Mouse (Mus musculus) hindbrain, embryonic 16.5 days (tissue): ENCODE measurements around the gene Kif5c. TPM values are rescaled to one million over a fixed set of nuclear protein-coding genes. Genes with fewer than 3 reads are reported as not detected.

ENCODE experiments used
- ATAC-seq: fragments of 200-750 bp; cut with Nextera tagmentation; 2 replicates; pipeline ENCODE4 v1.8.0; 2017; ENCODE audit warnings: moderate TSS enrichment, moderate library complexity
- H3K27ac ChIP-seq: fragments of 300-500 bp; sonication (generic); 2 replicates; pipeline ENCODE4 v1.5.1; 2014; ENCODE audit warnings: low read depth, mild to moderate bottlenecking, control low read depth, low read length, moderate library complexity
- H3K27me3 ChIP-seq: fragments of 300-500 bp; sonication (generic); replicated peaks from 2 replicates; pipeline ENCODE4 v1.6.1; 2014; ENCODE audit warnings: low read length; ENCODE audit not compliant: control insufficient read depth, insufficient read depth
- H3K36me3 ChIP-seq: fragments of 300-500 bp; sonication (generic); 2 replicates; pipeline ENCODE4 v1.6.1; 2014; ENCODE audit warnings: mild to moderate bottlenecking, low read length, moderate library complexity, mixed read lengths; ENCODE audit not compliant: control insufficient read depth, insufficient read depth
- H3K4me1 ChIP-seq: fragments of 300-500 bp; sonication (generic); 2 replicates; pipeline ENCODE4 v1.6.1; 2014; ENCODE audit warnings: low read depth, low read length; ENCODE audit not compliant: control insufficient read depth, insufficient read depth
- H3K4me2 ChIP-seq: fragments of 300-500 bp; sonication (generic); 2 replicates; pipeline ENCODE4 v1.6.1; 2014; ENCODE audit warnings: mild to moderate bottlenecking, low read length, control low read depth, moderate library complexity
- H3K4me3 ChIP-seq: fragments of 300-500 bp; sonication (generic); 2 replicates; pipeline ENCODE4 v1.5.1; 2014; ENCODE audit warnings: mild to moderate bottlenecking, low read length, control low read depth, moderate library complexity
- H3K9ac ChIP-seq: fragments of 300-500 bp; sonication (generic); 2 replicates; pipeline ENCODE4 v1.6.1; 2014; ENCODE audit warnings: low read depth, mild to moderate bottlenecking, control low read depth, low read length, moderate library complexity
- H3K9me3 ChIP-seq: fragments of 300-500 bp; sonication (generic); 2 replicates; pipeline ENCODE4 v1.6.1; 2014; ENCODE audit warnings: mild to moderate bottlenecking, low read length, moderate library complexity; ENCODE audit not compliant: control insufficient read depth
- WGBS: fragments of 180-500 bp; shearing (Covaris S2); extraction: QIAGEN DNeasy Blood & Tissue Kit; methylation state at CpG from one replicate; pipeline ENCODE4 v1.1.7; 2014; 5-methylcytosine and 5-hydroxymethylcytosine counted together
- polyA plus RNA-seq: library from polyadenylated mRNA; unstranded; fragments of >200 nt; fragmentation: Nextera tagmentation; extraction: Ambion mirVana; gene quantifications from 2 replicates; pipeline ENCODE4 v1.2.1, GENCODE M21; 2015

Gene Kif5c
- polyA plus RNA-seq, 1 experiment from 2014 or later: 168 TPM

- Histone ChIP-seq H3K9me3 (no peaks in the 10 kb centered on the region), H3K9ac (peak overlapping the region; percentile 84), H3K36me3 (no peaks in the 10 kb centered on the region), H3K4me2 (peak overlapping the region; percentile 100), H3K4me1 (peaks cover 6% of the 10 kb centered on the region; the same call in 1 of the 2 replicates), H3K27me3 (peaks cover 7% of the 10 kb centered on the region), H3K4me3 (peak overlapping the region; percentile 59), H3K27ac (no peak overlapping the region)
- WGBS: 0% methylated on average over 14 of the region's 14 CpGs
- peak; percentile 62 for ATAC-seq
Observed at GRCm38 (mm10) chr2:49788051-49788418, 168.9 kb downstream of the Kif5c start.

GRCm38 (mm10) chr2:49788643-49789042 lies 169.5 kb downstream of the Kif5c start:
- H3K27me3 ChIP-seq: peaks cover 7% of the 10 kb centered on the region
- H3K4me1 ChIP-seq: peaks cover 6% of the 10 kb centered on the region; the same call in 1 of the 2 replicates
- 27% methylated on average over 3 of the region's 3 CpGs for WGBS
- H3K27ac ChIP-seq: no peak overlapping the region
- no peak overlapping the region for H3K4me3 ChIP-seq
- H3K9ac ChIP-seq: no peak overlapping the region
- ATAC-seq: no peak
- H3K36me3 ChIP-seq: no peaks in the 10 kb centered on the region
- no peaks in the 10 kb centered on the region for H3K9me3 ChIP-seq
- peak overlapping the region; percentile 100 for H3K4me2 ChIP-seq

- Histone ChIP-seq H3K9ac (no peak overlapping the region), H3K36me3 (no peaks in the 10 kb centered on the region), H3K27ac (no peak overlapping the region), H3K4me2 (no peak overlapping the region), H3K27me3 (peaks cover 7% of the 10 kb centered on the region), H3K9me3 (no peaks in the 10 kb centered on the region), H3K4me3 (no peak overlapping the region), H3K4me1 (peaks cover 6% of the 10 kb centered on the region; the same call in 1 of the 2 replicates)
- 82% methylated on average over 6 of the region's 6 CpGs for WGBS
- ATAC-seq: no peak
Observed at GRCm38 (mm10) chr2:49789078-49789477, 170.0 kb downstream of the Kif5c start.

- Histone ChIP-seq H3K4me3 (no peak overlapping the region), H3K4me2 (no peak overlapping the region), H3K36me3 (no peaks in the 10 kb centered on the region), H3K27me3 (peaks cover 7% of the 10 kb centered on the region), H3K9me3 (no peaks in the 10 kb centered on the region), H3K4me1 (peaks cover 6% of the 10 kb centered on the region; the same call in 1 of the 2 replicates), H3K9ac (no peak overlapping the region), H3K27ac (no peak overlapping the region)
- no peak for ATAC-seq
- WGBS: 79% methylated on average over 5 of the region's 5 CpGs
Observed at GRCm38 (mm10) chr2:49789504-49789903, 170.4 kb downstream of the Kif5c start.

GRCm38 (mm10) chr2:49797444-49798143 lies 178.5 kb downstream of the Kif5c start:
- H3K27ac ChIP-seq: no peak overlapping the region
- H3K27me3 ChIP-seq: no peaks in the 10 kb centered on the region
- H3K36me3 ChIP-seq: no peaks in the 10 kb centered on the region
- no peak overlapping the region for H3K4me2 ChIP-seq
- no peaks in the 10 kb centered on the region for H3K4me1 ChIP-seq
- no peak overlapping the region for H3K4me3 ChIP-seq
- WGBS: 61% methylated on average over 14 of the region's 14 CpGs
- ATAC-seq: no peak
- H3K9ac ChIP-seq: no peak overlapping the region
- no peaks in the 10 kb centered on the region for H3K9me3 ChIP-seq

- Histone ChIP-seq H3K27ac (no peak overlapping the region), H3K9me3 (no peaks in the 10 kb centered on the region), H3K36me3 (no peaks in the 10 kb centered on the region), H3K4me3 (no peak overlapping the region), H3K4me1 (no peaks in the 10 kb centered on the region), H3K4me2 (no peak overlapping the region), H3K9ac (no peak overlapping the region), H3K27me3 (no peaks in the 10 kb centered on the region)
- 77% methylated on average over 8 of the region's 8 CpGs for WGBS
- no peak for ATAC-seq
Observed at GRCm38 (mm10) chr2:49804448-49804847, 185.3 kb downstream of the Kif5c start.

- peak; percentile 73 for ATAC-seq
- Histone ChIP-seq H3K9me3 (no peaks in the 10 kb centered on the region), H3K27ac (no peak overlapping the region), H3K9ac (no peak overlapping the region), H3K27me3 (no peaks in the 10 kb centered on the region), H3K4me3 (no peak overlapping the region), H3K4me2 (no peak overlapping the region), H3K36me3 (no peaks in the 10 kb centered on the region), H3K4me1 (no peaks in the 10 kb centered on the region)
- 55% methylated on average over 11 of the region's 11 CpGs for WGBS
Observed at GRCm38 (mm10) chr2:49805736-49806371, 186.8 kb downstream of the Kif5c start.

- no peaks in the 10 kb centered on the region for H3K27me3 ChIP-seq
- no peak overlapping the region for H3K9ac ChIP-seq
- ATAC-seq: no peak
- 93% methylated on average over 6 of the region's 6 CpGs for WGBS
- H3K4me1 ChIP-seq: peaks cover 6% of the 10 kb centered on the region
- no peaks in the 10 kb centered on the region for H3K9me3 ChIP-seq
- H3K4me2 ChIP-seq: no peak overlapping the region
- H3K27ac ChIP-seq: no peak overlapping the region
- H3K36me3 ChIP-seq: no peaks in the 10 kb centered on the region
- H3K4me3 ChIP-seq: no peak overlapping the region
Observed at GRCm38 (mm10) chr2:49809496-49809895, 190.4 kb downstream of the Kif5c start.

GRCm38 (mm10) chr2:49811420-49811819 lies 192.3 kb downstream of the Kif5c start:
- H3K4me2 ChIP-seq: no peak overlapping the region
- no peaks in the 10 kb centered on the region for H3K27me3 ChIP-seq
- no peaks in the 10 kb centered on the region for H3K36me3 ChIP-seq
- peaks cover 6% of the 10 kb centered on the region for H3K4me1 ChIP-seq
- WGBS: 28% methylated on average over 11 of the region's 11 CpGs
- H3K4me3 ChIP-seq: no peak overlapping the region
- no peak for ATAC-seq
- H3K9me3 ChIP-seq: no peaks in the 10 kb centered on the region
- no peak overlapping the region for H3K9ac ChIP-seq
- H3K27ac ChIP-seq: no peak overlapping the region
